In the genomic region with DNA sequence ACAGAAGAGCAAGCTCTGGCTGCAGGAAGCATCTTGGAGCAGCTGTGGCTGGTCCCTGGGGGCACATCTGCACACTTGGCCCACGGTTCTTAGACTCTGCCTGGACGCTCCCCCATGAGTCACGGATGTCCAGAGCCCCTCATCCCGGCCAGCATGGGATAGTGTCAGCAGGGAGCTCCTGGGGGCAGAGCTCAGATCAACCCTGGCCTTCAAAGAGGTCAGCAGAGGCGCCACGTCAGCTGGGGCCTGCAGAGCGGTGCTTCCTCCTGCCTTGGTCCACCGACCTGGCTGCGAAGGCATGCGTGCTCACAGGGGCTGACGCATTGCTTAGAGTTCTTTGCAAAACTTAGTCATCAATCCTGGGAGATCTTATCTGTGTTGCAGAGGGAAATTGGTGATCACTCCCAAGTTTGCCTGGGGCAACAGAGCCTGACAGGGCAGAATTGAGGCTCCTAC, we compare ENCODE assay signal across 18 mouse cellular contexts. TPM values are rescaled to one million over a fixed set of nuclear protein-coding genes. Genes with fewer than 3 reads are reported as not detected.
DNase-seq lines count a peak whose midpoint lies in the region; ATAC-seq and TF ChIP-seq lines count a peak whose summit lies in the region.
"Had no signal": no experiment of that assay in that cellular context is flagged by ENCODE, and none has a peak within 500 bp of the region (broad histone marks: within the 10 kb centered on the region; RNA-seq: fewer than 3 reads in every experiment).

No protein-coding gene starts in this region.

- H3K36me3 ChIP-seq in hindbrain, embryonic 10.5 days: no peaks in the 10 kb centered on the region
- no peaks in the 10 kb centered on the region for H3K36me3 ChIP-seq in hindbrain, embryonic 12.5 days
- H3K36me3 ChIP-seq in stomach, postnatal 0 days (ENCODE audit: control insufficient read depth, insufficient read depth, low read length): no peaks in the 10 kb centered on the region
- H3K36me3 ChIP-seq: neural tube, embryonic 12.5 days had no signal

- no peak overlapping the region for H3K9ac ChIP-seq in hindbrain, embryonic 12.5 days
- no peak overlapping the region for H3K9ac ChIP-seq in stomach, postnatal 0 days (ENCODE audit: low read length)
- H3K9ac ChIP-seq: neural tube, embryonic 12.5 days had no signal

- no peak for ATAC-seq in hindbrain, embryonic 12.5 days (ENCODE audit: low FRiP score)
- peak; percentile 98 for ATAC-seq in Patski
- ATAC-seq in stomach, postnatal 0 days (ENCODE audit: low FRiP score, low TSS enrichment): peak; percentile 69
- ATAC-seq: intestine, postnatal 0 days had no signal

- H3K4me1 ChIP-seq in hindbrain, embryonic 10.5 days (replicated peaks): peaks cover 20% of the 10 kb centered on the region
- 0 out of 2 replicates have a peak, but pooled peaks cover 2% of the 10 kb centered on the region for H3K4me1 ChIP-seq in hindbrain, embryonic 12.5 days
- no peaks in the 10 kb centered on the region for H3K4me1 ChIP-seq in stomach, postnatal 0 days (replicated peaks; ENCODE audit: control insufficient read depth, insufficient read depth)

- WGBS in hindbrain, embryonic 10.5 days: 57% methylated on average over 11 of the region's 11 CpGs
- WGBS in hindbrain, embryonic 12.5 days: 67% methylated on average over 11 of the region's 11 CpGs
- WGBS in stomach, postnatal 0 days: 48% methylated on average over 11 of the region's 11 CpGs

- no peak for DNase-seq in hindbrain, embryonic 10.5 days (ENCODE audit: low spot score)
- DNase-seq in Patski (ENCODE audit: low read depth, low spot score): peak; percentile 86
- DNase-seq in gastrocnemius, postnatal 25 days: peak; percentile 81
- no peak for DNase-seq in stomach, postnatal 0 days (ENCODE audit: low spot score)
- DNase-seq in thymus, postnatal 0 days (ENCODE audit: low spot score): no peak
- no peak for DNase-seq in cerebellum, postnatal 25 days
- DNase-seq in spleen, adult 18-20 months: no peak
- DNase-seq: lung, adult 18-20 months; right cerebral cortex, postnatal 14 days had no signal

- no peak for TF ChIP-seq EP300 in stomach, postnatal 0 days (optimal IDR thresholded peaks at IDR 0.05)

- no peak for TF ChIP-seq CTCF in Patski (IDR thresholded peaks at IDR 0.05)
- TF ChIP-seq CTCF in stomach, postnatal 0 days (IDR thresholded peaks at IDR 0.05; ENCODE audit: low read depth): no peak

- no peak overlapping the region for H3K4me3 ChIP-seq in hindbrain, embryonic 10.5 days
- H3K4me3 ChIP-seq in hindbrain, embryonic 12.5 days: no peak overlapping the region
- H3K4me3 ChIP-seq in stomach, postnatal 0 days (ENCODE audit: low read depth, low read length): no peak overlapping the region
- H3K4me3 ChIP-seq: erythroblast, embryonic 14.5 days; neural tube, embryonic 12.5 days had no signal

- no peak overlapping the region for H3K4me2 ChIP-seq in hindbrain, embryonic 12.5 days (replicated peaks)
- H3K4me2 ChIP-seq in stomach, postnatal 0 days (replicated peaks; ENCODE audit: low read depth): no peak overlapping the region
- H3K4me2 ChIP-seq: neural tube, embryonic 12.5 days had no signal

- 0 out of 2 replicates have a peak, but pooled peaks cover 2% of the 10 kb centered on the region for H3K27me3 ChIP-seq in hindbrain, embryonic 10.5 days (ENCODE audit: insufficient read depth, poor library complexity, severe bottlenecking)
- H3K27me3 ChIP-seq in hindbrain, embryonic 12.5 days: no peaks in the 10 kb centered on the region
- no peaks in the 10 kb centered on the region for H3K27me3 ChIP-seq in Patski
- H3K27me3 ChIP-seq in stomach, postnatal 0 days (ENCODE audit: control insufficient read depth, insufficient read depth, low read length): no peaks in the 10 kb centered on the region
- H3K27me3 ChIP-seq: neural tube, embryonic 12.5 days had no signal

- CTCF ChIA-PET in Patski (lab: Charles Lee): no interaction called here

- POLR2A ChIA-PET in Patski (lab: Charles Lee): no interaction called here

- in situ Hi-C loops in Patski (cut with MboI; ENCODE audit: low pct_unique_long_range_greater_than_20kb): loop anchor here (5.0 kb wide), 2 partner anchors 85 to 135 kb away; no protein-coding TSS in a partner anchor

- H3K27ac ChIP-seq in hindbrain, embryonic 10.5 days: peak overlapping the region; percentile 56; the same call in 1 of the 2 replicates
- H3K27ac ChIP-seq in hindbrain, embryonic 12.5 days: no peak overlapping the region
- no peak overlapping the region for H3K27ac ChIP-seq in stomach, postnatal 0 days (replicated peaks)
- H3K27ac ChIP-seq: neural tube, embryonic 12.5 days had no signal

- no peaks in the 10 kb centered on the region for H3K9me3 ChIP-seq in hindbrain, embryonic 10.5 days
- no peaks in the 10 kb centered on the region for H3K9me3 ChIP-seq in hindbrain, embryonic 12.5 days (replicated peaks)
- no peaks in the 10 kb centered on the region for H3K9me3 ChIP-seq in stomach, postnatal 0 days (ENCODE audit: control insufficient read depth, low read length)
- H3K9me3 ChIP-seq: neural tube, embryonic 12.5 days had no signal

RNA-seq across cellular contexts. Expression of a gene that starts 22.2 kb away (rescaled TPM):
- polyA plus RNA-seq in hindbrain, embryonic 10.5 days (2016; fragmentation: Nextera tagmentation; extraction: Ambion mirVana): 0.09 and 0.20 TPM in 2 replicates
- 0.14 TPM in 1 of 2 replicates, not detected in the other for polyA plus RNA-seq in hindbrain, embryonic 12.5 days (2016; fragmentation: Nextera tagmentation; extraction: Ambion mirVana)
- not detected for polyA plus RNA-seq in Patski (2021)
- total RNA-seq in gastrocnemius, postnatal 25 days (2021): not detected
- polyA plus RNA-seq in stomach, postnatal 0 days (2015; fragmentation: Nextera tagmentation; extraction: Ambion mirVana): 4.8 and 5.7 TPM in 2 replicates
- 0.15 and 0.34 TPM in 2 replicates for polyA plus RNA-seq in thymus, postnatal 0 days (2015; fragmentation: Nextera tagmentation; extraction: Ambion mirVana)
- total RNA-seq: CH12.LX; common myeloid progenitor, adult 5-6 weeks; layer of hippocampus, postnatal 10 days had no signal
- polyA plus RNA-seq: heart, embryonic 14.5 days; limb, embryonic 11.5 days; neural tube, embryonic 12.5 days had no signal

RNA-seq across cellular contexts. Expression of a gene that starts 47.7 kb away (rescaled TPM):
- 10.1 and 10.9 TPM in 2 replicates for polyA plus RNA-seq in hindbrain, embryonic 10.5 days (2016; fragmentation: Nextera tagmentation; extraction: Ambion mirVana)
- 11.7 and 12.5 TPM in 2 replicates for polyA plus RNA-seq in hindbrain, embryonic 12.5 days (2016; fragmentation: Nextera tagmentation; extraction: Ambion mirVana)
- polyA plus RNA-seq in Patski (2021): 39.7 TPM
- 10 to 100 TPM; 32.5 to 33.7 TPM for total RNA-seq in gastrocnemius, postnatal 25 days (2021)
- polyA plus RNA-seq in stomach, postnatal 0 days (2015; fragmentation: Nextera tagmentation; extraction: Ambion mirVana): 11.6 and 11.8 TPM in 2 replicates
- 11.0 and 17.4 TPM in 2 replicates for polyA plus RNA-seq in thymus, postnatal 0 days (2015; fragmentation: Nextera tagmentation; extraction: Ambion mirVana)

Comparison
In these comparisons a context has a peak if more than half of its experiments do, and no peak if none do; other contexts are left out.
1. DNase-seq: peak in Patski (single experiment) and gastrocnemius, postnatal 25 days (single experiment); none in hindbrain, embryonic 10.5 days (single experiment), stomach, postnatal 0 days (single experiment), thymus, postnatal 0 days (single experiment), cerebellum, postnatal 25 days (0 of 2) and spleen, adult 18-20 months (0 of 2).